Mouse (Mus musculus): ENCODE data around the gene Krtap4-7.
"Not testable (repeated sequence)": the region's sequence is repeated elsewhere in the genome, so short reads cannot be mapped to it uniquely, and the experiment has no call there.

The Krtap4-7 gene

GRCm38 (mm10) chr11:99643635-99644139 lies at the start of gene Krtap4-7:
Gene Krtap4-7, minus strand, starts transcription at chr11:99644089.
- DNase-seq = not testable (repeated sequence)

GRCm38 (mm10) chr11:99690463-99690862 lies 46.6 kb upstream of the Krtap4-7 start, which contains the start of gene Gm14190:
Gene Gm14190, minus strand, starts transcription at chr11:99690740.
- DNase-seq = no peak

GRCm38 (mm10) chr11:99685235-99685634 lies 41.3 kb upstream of the Krtap4-7 start:
- not testable (repeated sequence) for DNase-seq

GRCm38 (mm10) chr11:99683481-99683880 lies 39.6 kb upstream of the Krtap4-7 start:
- no peak for DNase-seq

GRCm38 (mm10) chr11:99665860-99666259 lies 22.0 kb upstream of the Krtap4-7 start, which contains the start of gene Krtap4-6:
Gene Krtap4-6, minus strand, starts transcription at chr11:99665960.
- DNase-seq = no peak

GRCm38 (mm10) chr11:99662802-99663201 lies 18.9 kb upstream of the Krtap4-7 start:
- DNase-seq = no peak

GRCm38 (mm10) chr11:99659256-99659655 lies 15.4 kb upstream of the Krtap4-7 start:
- no peak for DNase-seq

- not testable (repeated sequence) for DNase-seq
These were observed 14.7 kb upstream of the Krtap4-7 start, which contains the start of gene Gm11563 for GRCm38 (mm10) chr11:99658467-99659010. Gene Gm11563, minus strand, starts transcription at chr11:99658960.

- DNase-seq = no peak
These were observed 13.2 kb upstream of the Krtap4-7 start for GRCm38 (mm10) chr11:99657051-99657450.

- DNase-seq = no peak
These were observed 6.2 kb upstream of the Krtap4-7 start, which contains the start of gene Gm11555 for GRCm38 (mm10) chr11:99650136-99650535. Gene Gm11555, minus strand, starts transcription at chr11:99650236.

- no peak for DNase-seq
These were observed 2.6 kb upstream of the Krtap4-7 start for GRCm38 (mm10) chr11:99646444-99646843.

- DNase-seq = no peak
These were observed 462 bp upstream of the Krtap4-7 start for GRCm38 (mm10) chr11:99644351-99644750.

GRCm38 (mm10) chr11:99640926-99641325 lies 3.0 kb downstream of the Krtap4-7 start:
- DNase-seq = no peak

- no peak for DNase-seq
These were observed 6.8 kb downstream of the Krtap4-7 start for GRCm38 (mm10) chr11:99637086-99637485.

- no peak for DNase-seq
These were observed 9.2 kb downstream of the Krtap4-7 start, which contains the start of gene Krtap4-2 for GRCm38 (mm10) chr11:99634653-99635134. Gene Krtap4-2, minus strand, starts transcription at chr11:99635084.

- DNase-seq = no peak
These were observed 10.6 kb downstream of the Krtap4-7 start for GRCm38 (mm10) chr11:99633293-99633692.

- no peak for DNase-seq
These were observed 13.0 kb downstream of the Krtap4-7 start for GRCm38 (mm10) chr11:99630890-99631289.

GRCm38 (mm10) chr11:99628138-99628537 lies 15.8 kb downstream of the Krtap4-7 start, which contains the start of gene Krtap4-1:
Gene Krtap4-1, minus strand, starts transcription at chr11:99628238.
- DNase-seq = no peak

GRCm38 (mm10) chr11:99620335-99620734 lies 23.6 kb downstream of the Krtap4-7 start, which contains the start of gene Gm11562:
Gene Gm11562, minus strand, starts transcription at chr11:99620435.
- DNase-seq = no peak

GRCm38 (mm10) chr11:99614796-99615363 lies 29.0 kb downstream of the Krtap4-7 start, which contains the start of gene Krtap2-4:
Gene Krtap2-4, minus strand, starts transcription at chr11:99614846.
- no peak for DNase-seq

- not testable (repeated sequence) for DNase-seq
These were observed 33.8 kb downstream of the Krtap4-7 start, which contains the start of gene Gm11937 for GRCm38 (mm10) chr11:99610089-99610488. Gene Gm11937, minus strand, starts transcription at chr11:99610189.

- no peak for DNase-seq
These were observed 34.8 kb downstream of the Krtap4-7 start for GRCm38 (mm10) chr11:99609126-99609525.

- DNase-seq = not testable (repeated sequence)
These were observed 40.7 kb downstream of the Krtap4-7 start, which contains the start of gene Gm11938 for GRCm38 (mm10) chr11:99603208-99603607. Gene Gm11938, minus strand, starts transcription at chr11:99603308.

All from kidney, adult 8-10 months (tissue).